Mouse (Mus musculus) c-Kit-positive CD71-positive TER-119-negative erythroid progenitor cells, embryonic 14.5 days (primary cell): ENCODE measurements around the gene Trnau1ap.

Source experiments
- DNase-seq: peaks from one replicate; pipeline ENCODE4 v3.0.0-alpha.2; 2013; ENCODE audit warnings: low read depth

Trnau1ap gene

GRCm38 (mm10) chr4:132329115-132329834 lies at the start of gene Trnau1ap:
Gene Trnau1ap, minus strand, starts transcription at chr4:132329538.
- DNase-seq, result peak; percentile 92

GRCm38 (mm10) chr4:132373820-132374219 lies 44.5 kb upstream of the Trnau1ap start:
- no peak for DNase-seq

GRCm38 (mm10) chr4:132369953-132370750 lies 40.8 kb upstream of the Trnau1ap start:
- no peak for DNase-seq

- DNase-seq, result no peak
Measured at GRCm38 (mm10) chr4:132367480-132368201, 38.3 kb upstream of the Trnau1ap start.

GRCm38 (mm10) chr4:132365450-132366060 lies 36.2 kb upstream of the Trnau1ap start:
- no peak for DNase-seq

- no peak for DNase-seq
Measured at GRCm38 (mm10) chr4:132363487-132363886, 34.1 kb upstream of the Trnau1ap start.

GRCm38 (mm10) chr4:132359510-132359909 lies 30.2 kb upstream of the Trnau1ap start:
- DNase-seq, result no peak

- peak; percentile 83 for DNase-seq
Measured at GRCm38 (mm10) chr4:132356170-132356569, 26.8 kb upstream of the Trnau1ap start.

- no peak for DNase-seq
Measured at GRCm38 (mm10) chr4:132355403-132355802, 26.1 kb upstream of the Trnau1ap start.

GRCm38 (mm10) chr4:132354571-132354970 lies 25.2 kb upstream of the Trnau1ap start:
- no peak for DNase-seq

GRCm38 (mm10) chr4:132353481-132353885 lies 24.1 kb upstream of the Trnau1ap start, which contains the start of gene Rcc1:
Gene Rcc1, minus strand, starts transcription at chr4:132353605.
- DNase-seq, result peak; percentile 93

GRCm38 (mm10) chr4:132352739-132353138 lies 23.4 kb upstream of the Trnau1ap start:
- DNase-seq, result no peak

- DNase-seq, result no peak
Measured at GRCm38 (mm10) chr4:132351401-132351800, 22.1 kb upstream of the Trnau1ap start.

GRCm38 (mm10) chr4:132350854-132351253 lies 21.5 kb upstream of the Trnau1ap start:
- no peak for DNase-seq

GRCm38 (mm10) chr4:132350123-132350740 lies 20.9 kb upstream of the Trnau1ap start:
- DNase-seq, result no peak

GRCm38 (mm10) chr4:132349495-132350122 lies 20.3 kb upstream of the Trnau1ap start:
- no peak for DNase-seq

- DNase-seq, result no peak
Measured at GRCm38 (mm10) chr4:132346661-132347060, 17.3 kb upstream of the Trnau1ap start.

GRCm38 (mm10) chr4:132346261-132346660 lies 16.9 kb upstream of the Trnau1ap start:
- no peak for DNase-seq

GRCm38 (mm10) chr4:132345843-132346212 lies 16.5 kb upstream of the Trnau1ap start:
- DNase-seq, result no peak

- peak; percentile 78 for DNase-seq
Measured at GRCm38 (mm10) chr4:132345135-132345842, 16.0 kb upstream of the Trnau1ap start.
